Mouse (Mus musculus): ENCODE data around the gene Gga1. TPM values are rescaled to one million over a fixed set of nuclear protein-coding genes. Genes with fewer than 3 reads are reported as not detected.
A peak's percentile ranks its signal among the peaks of the same experiment; 100 is the strongest.

Gene Gga1
- polyA plus RNA-seq, 1 experiment: 56.5 TPM

- DNase-seq: no peak
- Histone ChIP-seq H3K4me3 (ENCODE audit: insufficient read depth, low read depth, low read length) (no peak overlapping the region), H3K4me1 (ENCODE audit: control insufficient read depth, insufficient read depth, low read length) (peaks cover 19% of the 10 kb centered on the region), H3K27me3 (replicated peaks; ENCODE audit: control insufficient read depth, insufficient read depth, low read length) (no peaks in the 10 kb centered on the region), H3K36me3 (ENCODE audit: control insufficient read depth, insufficient read depth, low read length) (no peaks in the 10 kb centered on the region), H3K27ac (ENCODE audit: insufficient read depth, low read depth, low read length) (peak overlapping the region; percentile 96)
- WGBS: 92% methylated on average over 3 of the region's 3 CpGs
- no peak for TF ChIP-seq CTCF (conservative IDR thresholded peaks at IDR 0.05; ENCODE audit: insufficient read depth, insufficient read length, low read depth, low read length)
- TF ChIP-seq POLR2A (IDR thresholded peaks at IDR 0.05; ENCODE audit: low read depth, low read length): no peak
These were observed 43.4 kb upstream of the Gga1 start for GRCm38 (mm10) chr15:78833582-78833981.

GRCm38 (mm10) chr15:78834233-78835005, 42.6 kb upstream of the Gga1 start:
- no peaks in the 10 kb centered on the region for H3K27me3 ChIP-seq (replicated peaks; ENCODE audit: control insufficient read depth, insufficient read depth, low read length)
- 30% methylated on average over 10 of the region's 10 CpGs for WGBS
- no peak for DNase-seq
- H3K27ac ChIP-seq (ENCODE audit: insufficient read depth, low read depth, low read length): peak overlapping the region; percentile 96
- H3K4me1 ChIP-seq (ENCODE audit: control insufficient read depth, insufficient read depth, low read length): peaks cover 19% of the 10 kb centered on the region
- TF ChIP-seq CTCF (conservative IDR thresholded peaks at IDR 0.05; ENCODE audit: insufficient read depth, insufficient read length, low read depth, low read length) (no peak), POLR2A (IDR thresholded peaks at IDR 0.05; ENCODE audit: low read depth, low read length) (no peak)
- H3K36me3 ChIP-seq (ENCODE audit: control insufficient read depth, insufficient read depth, low read length): no peaks in the 10 kb centered on the region
- no peak overlapping the region for H3K4me3 ChIP-seq (ENCODE audit: insufficient read depth, low read depth, low read length)

- TF ChIP-seq POLR2A (IDR thresholded peaks at IDR 0.05; ENCODE audit: low read depth, low read length): no peak
- no peak for TF ChIP-seq CTCF (conservative IDR thresholded peaks at IDR 0.05; ENCODE audit: insufficient read depth, insufficient read length, low read depth, low read length)
- DNase-seq: peak; percentile 83
- H3K36me3 ChIP-seq (ENCODE audit: control insufficient read depth, insufficient read depth, low read length): no peaks in the 10 kb centered on the region
These were observed 41.5 kb upstream of the Gga1 start for GRCm38 (mm10) chr15:78835200-78836085.

DNA sequence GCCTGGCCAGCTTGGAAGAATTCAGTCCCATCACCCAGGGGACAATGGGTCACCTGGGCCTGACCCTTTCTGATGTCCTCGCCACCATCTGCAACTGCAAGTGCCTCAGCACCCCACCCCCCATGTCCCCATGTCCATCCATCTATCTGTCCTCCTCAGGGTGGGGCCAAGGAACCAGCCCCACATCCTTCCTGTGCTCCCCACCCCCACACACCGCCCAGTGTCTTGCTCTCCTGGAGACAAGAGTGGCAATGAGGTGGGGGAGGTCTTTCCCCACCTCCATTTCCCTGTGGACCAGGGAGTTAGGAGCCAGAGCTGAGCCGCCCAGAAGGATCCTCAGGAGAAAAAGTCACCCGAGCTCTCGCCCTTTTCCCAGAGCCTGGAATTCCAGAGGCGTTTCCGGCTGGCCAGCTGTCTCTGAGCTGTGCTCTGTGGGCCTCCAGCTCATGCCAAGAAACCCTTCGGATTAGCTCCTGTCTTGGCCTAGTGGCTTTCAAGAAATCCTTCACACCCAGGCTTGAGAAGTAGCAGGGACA, 40.8 kb upstream of the Gga1 start:
- Histone ChIP-seq H3K36me3 (ENCODE audit: control insufficient read depth, insufficient read depth, low read length) (no peaks in the 10 kb centered on the region), H3K27ac (ENCODE audit: insufficient read depth, low read depth, low read length) (peak overlapping the region; percentile 93), H3K27me3 (replicated peaks; ENCODE audit: control insufficient read depth, insufficient read depth, low read length) (no peaks in the 10 kb centered on the region), H3K4me1 (ENCODE audit: control insufficient read depth, insufficient read depth, low read length) (peaks cover 21% of the 10 kb centered on the region), H3K4me3 (ENCODE audit: insufficient read depth, low read depth, low read length) (no peak overlapping the region)
- WGBS: 68% methylated on average over 8 of the region's 8 CpGs
- TF ChIP-seq POLR2A (IDR thresholded peaks at IDR 0.05; ENCODE audit: low read depth, low read length) (no peak), CTCF (conservative IDR thresholded peaks at IDR 0.05; ENCODE audit: insufficient read depth, insufficient read length, low read depth, low read length) (no peak)
- DNase-seq: peak; percentile 93

More at GRCm38 (mm10) chr15:78835200-78836085, 41.5 kb upstream of the Gga1 start:
- Histone ChIP-seq H3K4me3 (ENCODE audit: insufficient read depth, low read depth, low read length) (no peak overlapping the region), H3K27ac (ENCODE audit: insufficient read depth, low read depth, low read length) (peak overlapping the region; percentile 93), H3K27me3 (replicated peaks; ENCODE audit: control insufficient read depth, insufficient read depth, low read length) (no peaks in the 10 kb centered on the region), H3K4me1 (ENCODE audit: control insufficient read depth, insufficient read depth, low read length) (peaks cover 19% of the 10 kb centered on the region)
- 42% methylated on average over 12 of the region's 12 CpGs for WGBS

DNA sequence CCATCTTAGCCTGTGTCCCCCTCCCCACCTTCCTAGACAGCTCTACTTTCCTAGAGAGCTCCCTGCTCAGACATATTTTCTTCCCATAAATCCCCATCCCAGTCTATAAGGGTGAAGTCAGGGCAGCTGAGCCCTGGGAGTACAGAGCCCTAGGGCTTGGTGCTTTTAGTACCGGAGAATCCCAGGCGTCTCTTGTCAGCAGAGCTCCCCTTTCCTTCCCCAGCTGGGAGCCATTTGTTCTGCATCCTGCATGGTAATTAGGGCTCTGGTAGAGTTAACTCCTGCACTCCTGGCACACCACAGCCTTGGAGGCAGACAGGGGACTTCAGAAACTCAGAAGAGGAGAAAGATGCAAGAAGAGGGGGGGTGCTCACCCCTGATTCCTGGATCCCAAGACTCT, 37.2 kb upstream of the Gga1 start:
- Histone ChIP-seq H3K36me3 (ENCODE audit: control insufficient read depth, insufficient read depth, low read length) (no peaks in the 10 kb centered on the region), H3K27me3 (replicated peaks; ENCODE audit: control insufficient read depth, insufficient read depth, low read length) (no peaks in the 10 kb centered on the region), H3K27ac (ENCODE audit: insufficient read depth, low read depth, low read length) (peak overlapping the region; percentile 41), H3K4me1 (ENCODE audit: control insufficient read depth, insufficient read depth, low read length) (peaks cover 10% of the 10 kb centered on the region), H3K4me3 (ENCODE audit: insufficient read depth, low read depth, low read length) (no peak overlapping the region)
- TF ChIP-seq CTCF (conservative IDR thresholded peaks at IDR 0.05; ENCODE audit: insufficient read depth, insufficient read length, low read depth, low read length): no peak
- WGBS: 24% methylated on average over 2 of the region's 2 CpGs
- peak; percentile 11 for DNase-seq

DNA sequence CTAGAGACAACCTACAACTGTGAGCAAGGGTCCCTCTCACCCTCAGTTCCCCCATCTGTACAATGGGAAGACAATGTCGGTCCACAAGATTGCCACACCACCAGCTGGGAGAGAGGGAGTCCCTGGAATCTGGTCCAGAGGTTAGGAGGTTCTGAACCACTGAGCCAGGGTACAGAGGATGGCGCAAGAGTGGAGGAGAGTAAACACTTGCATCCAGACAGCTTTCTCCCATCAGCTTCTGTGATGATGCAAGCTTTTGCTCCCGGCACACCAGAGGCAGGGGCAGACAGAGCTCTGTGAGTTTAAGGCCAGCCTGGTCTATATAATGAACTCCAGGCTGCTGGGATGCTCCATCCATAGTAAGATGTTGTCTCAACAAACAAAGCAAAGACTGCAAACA, 36.7 kb upstream of the Gga1 start:
- DNase-seq: peak; percentile 51
- Histone ChIP-seq H3K36me3 (ENCODE audit: control insufficient read depth, insufficient read depth, low read length) (no peaks in the 10 kb centered on the region), H3K27me3 (replicated peaks; ENCODE audit: control insufficient read depth, insufficient read depth, low read length) (no peaks in the 10 kb centered on the region), H3K4me3 (ENCODE audit: insufficient read depth, low read depth, low read length) (no peak overlapping the region), H3K4me1 (ENCODE audit: control insufficient read depth, insufficient read depth, low read length) (peaks cover 5% of the 10 kb centered on the region; the same call in 1 of the 2 replicates), H3K27ac (ENCODE audit: insufficient read depth, low read depth, low read length) (peak overlapping the region; percentile 41)
- no peak for TF ChIP-seq CTCF (conservative IDR thresholded peaks at IDR 0.05; ENCODE audit: insufficient read depth, insufficient read length, low read depth, low read length)
- 53% methylated on average over 3 of the region's 3 CpGs for WGBS

DNA sequence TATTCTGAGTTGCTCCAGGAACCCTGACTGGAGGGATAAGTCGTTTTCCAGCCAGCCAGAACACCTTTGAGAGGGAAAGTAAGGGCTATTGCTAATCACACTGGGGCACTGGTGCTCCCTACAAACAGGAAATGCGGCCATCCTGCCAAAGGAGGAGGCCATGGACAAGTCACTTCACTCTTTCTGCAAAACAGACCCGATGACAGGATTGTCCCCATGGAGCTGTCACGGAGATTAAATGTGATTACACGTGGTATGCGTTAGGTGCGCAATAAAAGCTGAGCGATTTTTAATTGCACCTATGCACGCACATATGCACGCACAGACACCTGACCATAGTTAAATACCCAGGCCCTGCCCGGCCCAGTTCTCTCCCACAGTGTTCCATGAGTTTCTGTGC, 36.2 kb upstream of the Gga1 start:
- Histone ChIP-seq H3K4me1 (ENCODE audit: control insufficient read depth, insufficient read depth, low read length) (peaks cover 5% of the 10 kb centered on the region; the same call in 1 of the 2 replicates), H3K36me3 (ENCODE audit: control insufficient read depth, insufficient read depth, low read length) (no peaks in the 10 kb centered on the region), H3K27ac (ENCODE audit: insufficient read depth, low read depth, low read length) (peak overlapping the region; percentile 34; the same call in 1 of the 2 replicates), H3K27me3 (replicated peaks; ENCODE audit: control insufficient read depth, insufficient read depth, low read length) (no peaks in the 10 kb centered on the region), H3K4me3 (ENCODE audit: insufficient read depth, low read depth, low read length) (no peak overlapping the region)
- no peak for DNase-seq
- no peak for TF ChIP-seq POLR2A (IDR thresholded peaks at IDR 0.05; ENCODE audit: low read depth, low read length)
- no peak for TF ChIP-seq CTCF (conservative IDR thresholded peaks at IDR 0.05; ENCODE audit: insufficient read depth, insufficient read length, low read depth, low read length)
- WGBS: 65% methylated on average over 11 of the region's 11 CpGs

Measured in kidney, adult 2 months (tissue).